Mouse (Mus musculus) brain, adult 2 months (tissue): ENCODE results near the gene Copz1.
A peak's percentile ranks its signal among the peaks of the same experiment; 100 is the strongest.

Source experiments
- DNase-seq: peaks from one replicate; pipeline ENCODE4 v3.0.0; 2011; ENCODE audit warnings: low read depth, low spot score

The Copz1 gene

DNA sequence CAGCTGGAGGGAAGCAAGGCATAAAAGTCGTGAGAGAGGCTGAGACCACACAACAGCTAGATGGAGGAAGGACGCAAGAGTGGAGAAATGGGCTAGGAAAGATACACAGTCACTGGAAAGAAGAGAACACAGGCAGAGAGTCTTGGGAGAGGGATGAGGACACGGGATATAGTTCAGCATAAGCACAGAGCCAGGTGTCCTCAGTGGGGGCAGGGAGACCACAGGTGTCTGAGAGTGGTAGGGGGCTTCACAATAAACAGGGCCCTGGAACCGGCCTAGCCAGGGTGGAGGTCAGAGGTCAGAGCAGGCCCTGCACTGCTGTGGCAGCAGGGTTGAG lies 66.3 kb downstream of the Copz1 start:
- DNase-seq, result no peak

DNA sequence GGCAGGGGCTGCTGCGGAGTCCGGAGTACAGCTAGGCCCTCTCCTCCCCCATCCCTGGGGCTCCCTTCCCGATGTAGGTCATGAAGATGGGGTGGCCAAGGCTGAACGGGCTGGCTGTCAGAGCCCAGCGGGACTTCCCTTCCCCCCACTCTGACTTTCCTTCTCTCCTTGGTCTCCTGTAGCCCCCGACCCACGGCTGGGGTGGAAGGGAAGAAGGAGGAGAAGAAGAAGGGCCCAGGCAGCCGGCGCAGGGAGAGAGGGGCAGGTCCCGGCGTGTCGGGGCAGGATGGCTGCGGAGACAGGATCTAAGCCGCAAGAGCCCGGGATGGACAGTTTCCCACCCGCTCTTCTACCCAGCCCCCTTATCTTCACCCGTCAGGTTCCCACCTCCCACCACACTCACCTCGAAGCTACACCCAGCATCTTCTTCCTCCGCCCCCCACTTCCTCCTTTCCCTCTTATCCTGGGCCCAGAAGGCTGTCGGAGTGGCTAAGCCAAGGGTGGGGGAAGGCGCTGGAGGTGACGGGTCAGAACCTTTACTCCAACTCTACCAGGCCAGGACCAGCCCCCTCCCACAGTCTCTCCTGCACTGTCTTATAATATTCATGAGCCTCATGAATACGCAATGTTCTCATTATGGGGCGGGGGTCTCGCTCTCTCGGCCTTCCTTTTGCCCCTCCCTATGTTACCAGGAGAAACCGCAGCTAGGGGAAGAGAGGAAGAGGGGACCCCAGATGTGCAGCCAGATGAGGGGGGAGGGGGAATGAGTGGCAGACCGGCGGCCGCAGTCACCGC lies 66.8 kb downstream of the Copz1 start:
- DNase-seq, result no peak

DNA sequence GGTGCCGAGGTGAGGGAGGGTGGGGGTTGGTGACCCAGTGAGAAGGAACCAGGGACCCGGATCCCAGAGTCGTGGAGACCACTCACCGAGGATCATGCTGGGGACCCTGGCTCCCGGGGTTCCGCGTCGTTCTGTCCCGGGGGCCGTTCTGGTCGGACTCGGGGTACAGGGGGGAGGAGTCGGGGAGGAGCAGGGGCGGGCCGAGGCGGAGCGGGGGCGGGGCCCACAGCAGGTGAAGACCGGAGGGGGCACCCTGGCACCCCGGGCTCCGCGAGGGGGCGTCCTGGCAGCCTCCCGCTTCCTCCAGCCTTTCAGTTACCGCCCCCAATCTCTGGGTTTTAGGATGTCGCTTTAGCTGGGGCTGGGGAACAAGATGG lies 67.4 kb downstream of the Copz1 start, which contains the start of gene Zfp385a:
Zfp385a (minus strand) TSS at position 133 of the 377 bp plus-strand sequence.
- peak; percentile 89 for DNase-seq

DNA sequence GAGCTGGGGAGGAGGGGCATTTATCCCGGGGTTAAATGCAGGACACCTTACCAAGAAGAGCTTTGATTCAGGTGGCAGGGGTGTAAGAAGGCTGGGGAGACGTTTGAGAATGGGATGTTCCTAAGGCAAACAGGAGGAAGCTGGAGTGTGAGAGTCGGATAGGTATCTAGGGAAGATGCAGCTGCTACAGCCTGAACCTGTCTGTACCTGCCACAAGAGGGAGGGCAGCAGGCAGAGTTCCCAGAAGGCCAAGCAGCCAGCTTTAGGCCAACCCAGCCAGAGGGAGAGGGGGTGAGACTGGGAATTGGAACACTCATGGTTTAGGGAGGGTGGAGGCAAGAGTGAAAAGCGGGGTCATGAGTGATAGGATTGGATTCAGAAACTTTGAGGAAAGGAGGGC lies 68.3 kb downstream of the Copz1 start:
- peak; percentile 83 for DNase-seq

GRCm38 (mm10) chr15:103341547-103341946 lies 69.0 kb downstream of the Copz1 start:
- no peak for DNase-seq

GRCm38 (mm10) chr15:103342415-103342814 lies 69.9 kb downstream of the Copz1 start:
- DNase-seq, result peak; percentile 94

DNA sequence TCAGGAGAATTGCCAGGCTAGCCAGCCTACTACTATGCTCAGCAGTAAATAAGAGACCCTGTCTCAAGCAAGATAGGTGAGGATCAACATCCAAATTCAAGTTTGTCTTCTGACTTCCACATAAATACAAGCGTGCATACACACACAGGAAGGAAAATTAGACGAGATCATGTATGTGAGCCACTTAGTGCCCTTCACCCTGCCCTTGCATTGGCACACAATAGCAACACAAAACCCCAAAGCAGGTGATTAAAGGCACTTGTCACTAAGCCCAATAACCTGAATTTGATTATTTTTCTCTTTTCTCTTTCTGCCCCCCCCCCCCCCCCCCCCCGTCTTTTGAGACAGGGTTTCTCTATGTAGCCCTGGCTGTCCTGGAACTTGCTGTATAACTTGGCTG lies 70.5 kb downstream of the Copz1 start:
- DNase-seq, result no peak

DNA sequence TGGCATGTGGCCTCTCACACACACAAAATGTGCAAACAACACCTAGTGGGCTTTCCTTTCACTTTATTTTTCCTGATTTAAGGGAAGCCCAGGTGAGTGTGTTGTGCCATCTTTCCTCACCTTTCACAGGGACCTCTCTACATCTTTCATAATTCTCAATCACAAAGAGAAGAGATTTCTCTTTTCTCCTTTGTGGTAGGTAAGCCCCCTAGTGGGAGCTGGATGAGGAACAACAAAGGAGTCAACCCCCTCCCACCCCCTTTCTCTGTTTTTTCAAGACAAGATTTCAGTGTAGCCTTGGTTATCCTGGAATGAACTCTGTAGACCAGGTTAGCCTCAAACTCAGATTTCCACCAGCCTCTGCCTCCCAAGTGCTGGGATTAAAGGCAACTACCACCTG lies 71.0 kb downstream of the Copz1 start:
- no peak for DNase-seq

GRCm38 (mm10) chr15:103345789-103346188 lies 73.3 kb downstream of the Copz1 start:
- no peak for DNase-seq

GRCm38 (mm10) chr15:103347275-103347684 lies 74.8 kb downstream of the Copz1 start:
- peak; percentile 91 for DNase-seq
